Mouse (Mus musculus) brain, embryonic 18.5 days (tissue): ENCODE data around the gene Gatad1.
"Not testable (repeated sequence)": the region's sequence is repeated elsewhere in the genome, so short reads cannot be mapped to it uniquely, and the experiment has no call there.

Experiments used
- DNase-seq: peaks from one replicate; pipeline ENCODE4 v3.0.0-alpha.2; 2012; ENCODE audit warnings: low read depth, low spot score

The Gatad1 gene

GRCm38 (mm10) chr5:3635286-3635685 lies 21.7 kb downstream of the Gatad1 start:
- no peak for DNase-seq

- DNase-seq: no peak
These were observed 23.0 kb downstream of the Gatad1 start for GRCm38 (mm10) chr5:3633951-3634350.

- no peak for DNase-seq
These were observed 23.7 kb downstream of the Gatad1 start for GRCm38 (mm10) chr5:3633315-3633714.

- DNase-seq: no peak
These were observed 24.7 kb downstream of the Gatad1 start for GRCm38 (mm10) chr5:3632285-3632684.

- no peak for DNase-seq
These were observed 25.3 kb downstream of the Gatad1 start for GRCm38 (mm10) chr5:3631512-3632271.

GRCm38 (mm10) chr5:3630055-3630454 lies 26.9 kb downstream of the Gatad1 start:
- no peak for DNase-seq

GRCm38 (mm10) chr5:3620486-3620885 lies 36.5 kb downstream of the Gatad1 start:
- DNase-seq: no peak

- not testable (repeated sequence) for DNase-seq
These were observed 45.1 kb downstream of the Gatad1 start for GRCm38 (mm10) chr5:3611835-3612234.

- DNase-seq: no peak
These were observed 47.7 kb downstream of the Gatad1 start for GRCm38 (mm10) chr5:3609241-3609640.

GRCm38 (mm10) chr5:3607114-3607513 lies 49.9 kb downstream of the Gatad1 start:
- no peak for DNase-seq

GRCm38 (mm10) chr5:3600790-3601189 lies 56.2 kb downstream of the Gatad1 start:
- no peak for DNase-seq

- DNase-seq: no peak
These were observed 56.7 kb downstream of the Gatad1 start for GRCm38 (mm10) chr5:3600298-3600697.

GRCm38 (mm10) chr5:3598766-3599165 lies 58.2 kb downstream of the Gatad1 start:
- DNase-seq: no peak

- DNase-seq: no peak
These were observed 59.8 kb downstream of the Gatad1 start for GRCm38 (mm10) chr5:3597171-3597570.

- peak; percentile 67 for DNase-seq
These were observed 60.6 kb downstream of the Gatad1 start, which contains the start of gene Rbm48 for GRCm38 (mm10) chr5:3596399-3596766. Rbm48 (minus strand) TSS chr5:3596585.

- peak; percentile 96 for DNase-seq
These were observed 61.1 kb downstream of the Gatad1 start, which contains the start of gene Pex1 for GRCm38 (mm10) chr5:3595693-3596398. Pex1 (plus strand) TSS chr5:3596066.
